Mouse (Mus musculus) adrenal gland, adult (tissue): Measurements from ENCODE around the gene Rnf111.

Experiments
- DNase-seq, 2 experiments: peaks; one replicate each; pipeline ENCODE4 v3.0.0; 2022 to 2023; ENCODE audit warnings: low spot score in 1 of 2; ENCODE audit not compliant: inconsistent age in 2 of 2

Gene Rnf111

GRCm38 (mm10) chr9:70406596-70406995, 96.9 kb downstream of the Rnf111 start:
- DNase-seq: peak; percentile 42 to 62

GRCm38 (mm10) chr9:70401937-70402539, 101.5 kb downstream of the Rnf111 start:
- no peak for DNase-seq

- DNase-seq: peak in 1 of 2 experiments; percentile 52
Measured at GRCm38 (mm10) chr9:70396083-70396482, 107.4 kb downstream of the Rnf111 start.

GRCm38 (mm10) chr9:70395617-70396016, 107.9 kb downstream of the Rnf111 start:
- DNase-seq: no peak

DNA sequence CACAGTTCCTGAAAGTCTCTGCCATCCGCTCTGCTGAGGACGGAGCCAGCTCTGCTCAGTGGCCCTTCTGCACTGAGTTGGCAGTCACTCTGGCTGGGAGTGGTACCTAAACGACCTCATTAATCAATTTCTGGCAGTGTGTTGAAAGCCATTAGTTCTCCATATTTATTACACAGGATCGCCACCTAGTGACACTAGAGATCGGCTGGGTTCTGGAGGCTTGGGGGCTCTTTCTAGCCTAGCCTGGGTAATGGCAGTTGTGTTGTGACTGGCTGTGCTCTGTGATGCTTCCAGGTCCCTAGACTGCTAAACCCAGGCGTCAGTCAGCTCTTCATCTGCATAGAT, 111.0 kb downstream of the Rnf111 start:
- peak; percentile 37 to 83 for DNase-seq

DNA sequence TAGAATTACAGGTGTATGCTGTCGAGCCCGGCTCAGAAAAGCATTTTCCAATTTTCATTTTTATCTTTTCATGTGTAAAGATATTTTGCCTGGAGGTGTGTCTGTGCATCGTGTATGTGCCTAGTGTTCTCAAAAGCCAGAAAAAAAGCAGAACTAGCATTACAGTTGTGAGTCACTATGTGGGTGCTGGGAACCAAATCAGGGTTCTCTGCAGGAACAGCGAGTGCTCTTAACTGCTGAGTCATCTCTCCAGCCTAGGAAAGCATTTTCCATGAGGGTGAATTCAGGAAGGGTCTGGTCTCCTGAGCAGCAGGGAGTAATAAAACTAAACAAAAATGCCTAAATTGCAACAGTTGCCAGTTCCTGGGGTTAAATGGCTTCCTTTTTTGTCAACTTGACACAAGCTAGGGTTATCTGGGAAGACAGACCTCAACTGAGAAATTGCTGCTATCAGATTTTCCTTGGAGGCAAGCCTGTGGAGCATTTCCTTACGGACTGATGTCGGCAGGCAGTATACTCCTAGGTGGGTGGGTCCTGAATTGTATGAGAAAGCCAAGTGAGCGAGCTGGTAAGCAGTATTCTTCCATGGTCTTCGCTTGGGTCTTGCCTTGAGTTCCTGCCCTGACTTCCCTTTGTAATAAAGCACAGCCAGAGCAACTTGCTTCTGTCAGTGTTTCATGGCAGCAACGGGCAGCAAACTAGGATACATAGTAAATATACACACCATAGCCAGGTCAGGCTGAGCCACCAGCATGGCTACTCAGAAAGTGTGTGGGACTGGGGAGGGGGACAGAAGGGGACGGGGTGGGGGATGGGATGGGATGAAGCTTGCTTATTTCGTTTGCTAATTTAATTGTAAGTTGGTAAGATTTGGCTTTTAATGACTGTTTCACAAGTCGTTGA, 111.6 kb downstream of the Rnf111 start:
- no peak for DNase-seq

- no peak for DNase-seq
Measured at GRCm38 (mm10) chr9:70391042-70391441, 112.5 kb downstream of the Rnf111 start.

DNA sequence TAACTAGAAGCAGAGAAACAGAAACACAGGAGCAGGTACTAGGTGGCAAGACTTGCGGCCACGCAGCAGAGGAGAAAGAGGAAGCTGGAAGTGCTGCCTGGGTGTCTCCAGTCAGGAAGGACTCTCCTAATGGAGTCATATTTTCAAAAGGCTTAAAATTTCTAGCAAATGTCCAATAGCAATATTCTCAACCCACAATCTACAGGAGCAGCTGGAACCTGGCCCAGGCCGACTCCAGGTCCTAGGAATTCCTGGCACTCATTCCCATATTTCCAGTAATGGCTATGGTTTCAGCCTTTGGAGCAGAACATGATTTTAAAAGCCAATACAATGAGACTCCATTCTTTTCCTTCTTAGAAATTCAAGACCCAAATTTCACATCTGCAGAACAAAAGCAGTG, 114.0 kb downstream of the Rnf111 start:
- DNase-seq: no peak

GRCm38 (mm10) chr9:70387410-70388119, 116.0 kb downstream of the Rnf111 start:
- no peak for DNase-seq

DNA sequence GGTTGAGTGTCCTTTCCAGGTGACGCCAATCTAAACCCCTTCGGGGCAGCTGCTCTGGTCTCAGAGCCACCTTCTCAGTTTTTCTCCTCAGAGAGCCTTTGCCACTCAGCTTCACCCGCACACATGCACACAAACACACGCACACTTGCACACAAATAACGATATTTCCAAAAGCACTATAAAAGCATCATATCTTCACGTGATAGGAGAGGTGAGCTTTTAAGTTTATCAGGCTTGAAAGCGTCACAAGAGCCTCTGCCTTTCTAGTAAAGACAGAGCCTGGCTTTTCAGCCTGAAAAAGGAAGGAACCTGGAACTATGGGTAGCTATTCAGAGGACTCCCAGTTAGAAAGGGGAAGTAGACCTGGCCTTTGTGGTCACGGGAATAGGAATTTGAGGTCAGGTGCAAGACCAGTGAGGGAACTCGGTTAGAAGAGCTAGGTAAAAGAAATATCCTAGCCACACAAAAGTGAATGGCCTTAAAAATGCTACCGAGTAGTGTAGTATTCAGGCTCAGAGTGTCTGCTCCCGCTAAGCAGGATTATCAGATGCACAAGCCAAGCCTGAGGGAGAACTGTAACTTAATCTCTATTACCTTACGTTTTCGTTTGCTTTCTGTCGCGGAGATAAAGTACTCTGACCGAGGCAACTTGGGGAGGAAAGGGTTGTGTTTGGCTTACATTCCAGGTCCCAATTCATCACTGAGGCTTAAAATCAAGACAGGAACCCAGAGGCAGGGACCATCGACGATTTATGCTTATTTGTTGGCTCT, 118.4 kb downstream of the Rnf111 start:
- DNase-seq: no peak

GRCm38 (mm10) chr9:70384494-70384893, 119.0 kb downstream of the Rnf111 start:
- DNase-seq: no peak

GRCm38 (mm10) chr9:70383750-70384149, 119.8 kb downstream of the Rnf111 start:
- DNase-seq: no peak

GRCm38 (mm10) chr9:70382091-70382490, 121.4 kb downstream of the Rnf111 start:
- no peak for DNase-seq

DNA sequence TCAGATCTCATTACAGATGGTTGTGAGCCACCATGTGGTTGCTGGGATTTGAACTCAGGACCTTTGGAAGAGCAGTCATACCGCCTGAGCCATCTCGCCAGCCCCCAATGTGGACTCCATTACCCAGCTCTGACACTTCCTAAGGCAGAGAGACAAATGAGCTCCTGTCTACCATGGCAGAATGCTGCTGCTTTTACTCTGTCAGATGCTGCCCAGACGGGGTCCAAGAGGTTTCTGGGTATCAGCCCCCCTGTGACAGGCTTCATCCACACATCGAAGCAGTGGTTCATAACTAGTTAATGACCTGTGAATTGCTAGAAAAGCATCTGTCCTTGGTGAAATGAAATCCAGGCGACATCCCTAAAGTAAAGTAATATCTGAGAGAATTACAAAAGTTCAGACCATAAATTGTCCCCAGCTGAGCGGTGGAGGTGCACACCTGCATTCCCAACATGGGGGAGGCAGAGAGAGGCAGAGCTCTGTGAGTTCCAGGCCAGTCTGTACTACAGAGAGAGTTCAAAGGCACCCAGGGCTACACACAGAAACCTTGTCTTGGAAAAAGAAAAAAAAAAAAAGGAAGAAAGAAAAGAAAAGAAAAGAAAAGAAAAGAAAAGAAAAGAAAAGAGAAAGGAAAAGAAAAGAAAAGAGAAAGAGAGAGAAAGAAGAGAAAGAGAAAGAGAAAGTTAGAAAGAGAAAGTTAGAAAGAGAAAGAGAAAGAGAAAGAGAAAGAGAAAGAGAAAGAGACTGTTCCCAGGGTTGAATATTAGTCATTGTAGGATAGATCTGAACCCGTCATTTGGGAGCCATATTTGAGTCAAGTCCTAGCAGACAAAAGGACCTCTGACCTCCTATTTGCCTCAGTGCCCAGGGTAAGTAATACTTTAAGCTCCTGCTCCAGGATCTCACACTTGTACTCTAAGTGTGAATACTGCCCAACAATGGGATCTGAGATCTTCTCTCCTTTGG, 123.7 kb downstream of the Rnf111 start:
- DNase-seq: no peak
